Mouse (Mus musculus) megakaryocyte, embryonic 14.5 days (primary cell): ENCODE data around the gene 4930470P17Rik.

Experiments used
- FLI1 ChIP-seq: IDR thresholded peaks from 2 replicates; pipeline ENCODE4 v1.6.1; 2012; ENCODE audit warnings: low read length, inconsistent platforms, mixed read lengths
- GATA1 ChIP-seq: IDR thresholded peaks from 3 replicates; pipeline ENCODE4 v1.6.1; 2012; ENCODE audit warnings: mixed read lengths, low read length, inconsistent platforms, borderline replicate concordance

- TF ChIP-seq FLI1 (no peak), GATA1 (no peak)
Measured at GRCm38 (mm10) chr2:170632998-170633622, 31.3 kb upstream of the 4930470P17Rik start.
